Mouse (Mus musculus) cortical plate, adult 2 months (tissue): ENCODE data around the gene E130114P18Rik.

Experiments used
- CTCF ChIP-seq: fragments of 200-500 bp; IDR thresholded peaks from 2 replicates; pipeline ENCODE4 v1.5.1; 2011; ENCODE audit warnings: mild to moderate bottlenecking, control low read depth, low read length; ENCODE audit not compliant: insufficient read depth; ENCODE audit errors: extremely low read depth
- POLR2A ChIP-seq: fragments of 200-500 bp; IDR thresholded peaks from 2 replicates; pipeline ENCODE4 v1.6.1; 2011; ENCODE audit warnings: mild to moderate bottlenecking, low read length, control low read depth; ENCODE audit not compliant: insufficient read depth; ENCODE audit errors: extremely low read depth

DNA sequence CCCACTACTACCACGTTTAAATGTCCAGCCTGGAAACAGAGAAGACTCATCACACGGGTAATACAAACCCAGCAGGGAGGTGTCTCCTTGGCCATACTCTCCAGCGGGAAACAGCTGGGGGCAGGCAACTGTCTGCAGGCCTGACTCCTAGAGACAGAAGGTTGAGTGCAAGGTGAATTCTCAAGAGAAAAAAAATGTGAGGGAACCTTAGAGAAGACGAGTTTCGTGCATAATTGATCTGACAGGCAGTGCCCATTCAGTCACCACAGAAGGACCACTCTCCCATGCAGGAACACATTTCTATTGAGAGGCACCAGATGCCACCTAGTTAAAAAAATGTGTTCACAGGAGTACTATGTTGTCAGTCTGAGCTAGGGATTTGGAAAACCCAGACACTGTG lies 105.4 kb downstream of the E130114P18Rik start:
- TF ChIP-seq CTCF (no peak), POLR2A (no peak)
